Mouse (Mus musculus) embryonic facial prominence, embryonic 13.5 days (tissue): ENCODE data around the gene Kank2. TPM values are rescaled to one million over a fixed set of nuclear protein-coding genes. Genes with fewer than 3 reads are reported as not detected.

Experiments
- ATAC-seq: fragments of 200-750 bp; cut with Nextera tagmentation; 2 replicates; pipeline ENCODE4 v1.8.0; 2017; ENCODE audit warnings: low read depth; ENCODE audit not compliant: insufficient number of reproducible peaks, insufficient read depth, low FRiP score, low TSS enrichment
- H3K27ac ChIP-seq: fragments of 300-500 bp; sonication (generic); 2 replicates; pipeline ENCODE4 v1.5.1; 2015; ENCODE audit warnings: moderate library complexity, mild to moderate bottlenecking, inconsistent platforms
- H3K27me3 ChIP-seq: fragments of 300-500 bp; sonication (generic); 2 replicates; pipeline ENCODE4 v1.6.1; 2015; ENCODE audit warnings: mild to moderate bottlenecking, inconsistent platforms
- H3K36me3 ChIP-seq: fragments of 300-500 bp; sonication (generic); 2 replicates; pipeline ENCODE4 v1.6.1; 2015; ENCODE audit warnings: mild to moderate bottlenecking, inconsistent platforms
- H3K4me1 ChIP-seq: fragments of 300-500 bp; sonication (generic); 2 replicates; pipeline ENCODE4 v1.6.1; 2015; ENCODE audit warnings: inconsistent platforms
- H3K4me2 ChIP-seq: fragments of 300-500 bp; sonication (generic); 2 replicates; pipeline ENCODE4 v1.6.1; 2015; ENCODE audit warnings: moderate library complexity, mild to moderate bottlenecking, inconsistent platforms
- H3K4me3 ChIP-seq: fragments of 300-500 bp; sonication (generic); 2 replicates; pipeline ENCODE4 v1.5.1; 2015; ENCODE audit warnings: mild to moderate bottlenecking, inconsistent platforms
- H3K9ac ChIP-seq: fragments of 300-500 bp; sonication (generic); 2 replicates; pipeline ENCODE4 v1.6.1; 2015; ENCODE audit warnings: mild to moderate bottlenecking, inconsistent platforms
- H3K9me3 ChIP-seq: fragments of 300-500 bp; sonication (generic); 2 replicates; pipeline ENCODE4 v1.6.1; 2016; ENCODE audit warnings: inconsistent platforms
- WGBS: fragments of 180-500 bp; shearing (Covaris S2); methylation state at CpG from one replicate; pipeline ENCODE4 v1.1.7; 2015; ENCODE audit warnings: mixed read lengths; 5-methylcytosine and 5-hydroxymethylcytosine counted together
- polyA plus RNA-seq: library from polyadenylated mRNA; unstranded; fragments of >200 nt; fragmentation: Nextera tagmentation; extraction: Ambion mirVana; gene quantifications from 2 replicates; pipeline ENCODE4 v1.2.1, GENCODE M21; 2015

Kank2 gene
- polyA plus RNA-seq, 1 experiment from 2014 or later: 22.6 TPM

- 94% methylated on average over 20 of the region's 20 CpGs for WGBS
- ATAC-seq: no peak
- no peak overlapping the region for H3K9ac ChIP-seq
- no peak overlapping the region for H3K4me3 ChIP-seq
- H3K4me1 ChIP-seq: no peaks in the 10 kb centered on the region
- no peak overlapping the region for H3K4me2 ChIP-seq
- no peaks in the 10 kb centered on the region for H3K9me3 ChIP-seq
- H3K36me3 ChIP-seq: peaks cover 67% of the 10 kb centered on the region
- H3K27ac ChIP-seq: no peak overlapping the region
- no peaks in the 10 kb centered on the region for H3K27me3 ChIP-seq
Observed at GRCm38 (mm10) chr9:21831558-21832240, 33.2 kb upstream of the Kank2 start.

- WGBS: 87% methylated on average over 11 of the region's 11 CpGs
- Histone ChIP-seq H3K9me3 (no peaks in the 10 kb centered on the region), H3K9ac (no peak overlapping the region), H3K36me3 (peaks cover 67% of the 10 kb centered on the region), H3K4me1 (no peaks in the 10 kb centered on the region), H3K27me3 (no peaks in the 10 kb centered on the region), H3K4me2 (no peak overlapping the region), H3K4me3 (no peak overlapping the region), H3K27ac (no peak overlapping the region)
- ATAC-seq: no peak
Observed at GRCm38 (mm10) chr9:21830936-21831335, 32.4 kb upstream of the Kank2 start.

GRCm38 (mm10) chr9:21830461-21830850 is 31.9 kb upstream of the Kank2 start:
- Histone ChIP-seq H3K4me3 (no peak overlapping the region), H3K9me3 (no peaks in the 10 kb centered on the region), H3K4me2 (no peak overlapping the region), H3K27ac (no peak overlapping the region), H3K27me3 (no peaks in the 10 kb centered on the region), H3K9ac (no peak overlapping the region), H3K4me1 (no peaks in the 10 kb centered on the region), H3K36me3 (peaks cover 65% of the 10 kb centered on the region)
- 73% methylated on average over 5 of the region's 5 CpGs for WGBS
- no peak for ATAC-seq

GRCm38 (mm10) chr9:21829834-21830460 is 31.4 kb upstream of the Kank2 start:
- Histone ChIP-seq H3K27ac (no peak overlapping the region), H3K4me3 (no peak overlapping the region), H3K4me1 (no peaks in the 10 kb centered on the region), H3K36me3 (peaks cover 63% of the 10 kb centered on the region), H3K9me3 (no peaks in the 10 kb centered on the region), H3K27me3 (no peaks in the 10 kb centered on the region), H3K9ac (no peak overlapping the region), H3K4me2 (no peak overlapping the region)
- ATAC-seq: no peak
- 87% methylated on average over 14 of the region's 14 CpGs for WGBS

GRCm38 (mm10) chr9:21824366-21824765 is 25.8 kb upstream of the Kank2 start:
- peaks cover 48% of the 10 kb centered on the region for H3K36me3 ChIP-seq
- H3K27ac ChIP-seq: no peak overlapping the region
- H3K9ac ChIP-seq: no peak overlapping the region
- ATAC-seq: no peak; the same call in 1 of the 2 replicates
- H3K9me3 ChIP-seq: no peaks in the 10 kb centered on the region
- no peak overlapping the region for H3K4me3 ChIP-seq
- no peaks in the 10 kb centered on the region for H3K4me1 ChIP-seq
- 62% methylated on average over 10 of the region's 10 CpGs for WGBS
- no peak overlapping the region for H3K4me2 ChIP-seq
- H3K27me3 ChIP-seq: no peaks in the 10 kb centered on the region

GRCm38 (mm10) chr9:21823957-21824356 is 25.4 kb upstream of the Kank2 start:
- no peaks in the 10 kb centered on the region for H3K27me3 ChIP-seq
- no peak overlapping the region for H3K4me2 ChIP-seq
- peaks cover 48% of the 10 kb centered on the region for H3K36me3 ChIP-seq
- no peaks in the 10 kb centered on the region for H3K9me3 ChIP-seq
- H3K27ac ChIP-seq: no peak overlapping the region
- 66% methylated on average over 4 of the region's 4 CpGs for WGBS
- no peaks in the 10 kb centered on the region for H3K4me1 ChIP-seq
- ATAC-seq: no peak
- no peak overlapping the region for H3K4me3 ChIP-seq
- no peak overlapping the region for H3K9ac ChIP-seq

GRCm38 (mm10) chr9:21822686-21823085 is 24.1 kb upstream of the Kank2 start:
- Histone ChIP-seq H3K4me2 (no peak overlapping the region), H3K9me3 (no peaks in the 10 kb centered on the region), H3K27ac (no peak overlapping the region), H3K4me1 (no peaks in the 10 kb centered on the region), H3K36me3 (peaks cover 48% of the 10 kb centered on the region), H3K9ac (no peak overlapping the region), H3K27me3 (no peaks in the 10 kb centered on the region), H3K4me3 (no peak overlapping the region)
- 75% methylated on average over 6 of the region's 6 CpGs for WGBS
- no peak for ATAC-seq

GRCm38 (mm10) chr9:21820183-21820582 is 21.6 kb upstream of the Kank2 start:
- Histone ChIP-seq H3K27me3 (no peaks in the 10 kb centered on the region), H3K4me2 (no peak overlapping the region), H3K27ac (no peak overlapping the region), H3K4me1 (no peaks in the 10 kb centered on the region), H3K9ac (no peak overlapping the region), H3K36me3 (peaks cover 61% of the 10 kb centered on the region), H3K4me3 (no peak overlapping the region), H3K9me3 (no peaks in the 10 kb centered on the region)
- no peak for ATAC-seq
- WGBS: 82% methylated on average over 12 of the region's 12 CpGs

- Histone ChIP-seq H3K4me3 (no peak overlapping the region), H3K9me3 (no peaks in the 10 kb centered on the region), H3K36me3 (peaks cover 61% of the 10 kb centered on the region), H3K4me1 (no peaks in the 10 kb centered on the region), H3K4me2 (no peak overlapping the region), H3K27me3 (no peaks in the 10 kb centered on the region), H3K27ac (no peak overlapping the region), H3K9ac (no peak overlapping the region)
- WGBS: 95% methylated on average over 2 of the region's 2 CpGs
- ATAC-seq: no peak
Observed at GRCm38 (mm10) chr9:21819181-21819729, 20.7 kb upstream of the Kank2 start.

- Histone ChIP-seq H3K9me3 (no peaks in the 10 kb centered on the region), H3K36me3 (peaks cover 61% of the 10 kb centered on the region), H3K9ac (no peak overlapping the region), H3K4me2 (no peak overlapping the region), H3K4me1 (no peaks in the 10 kb centered on the region), H3K27ac (no peak overlapping the region), H3K4me3 (no peak overlapping the region), H3K27me3 (no peaks in the 10 kb centered on the region)
- no peak for ATAC-seq
- 86% methylated on average over 6 of the region's 6 CpGs for WGBS
Observed at GRCm38 (mm10) chr9:21818561-21818960, 20.0 kb upstream of the Kank2 start.

- H3K9me3 ChIP-seq: no peaks in the 10 kb centered on the region
- H3K27me3 ChIP-seq: no peaks in the 10 kb centered on the region
- H3K4me1 ChIP-seq: no peaks in the 10 kb centered on the region
- WGBS: 77% methylated on average over 4 of the region's 4 CpGs
- H3K36me3 ChIP-seq: peaks cover 64% of the 10 kb centered on the region
- no peak overlapping the region for H3K9ac ChIP-seq
- no peak overlapping the region for H3K4me3 ChIP-seq
- ATAC-seq: no peak
- no peak overlapping the region for H3K27ac ChIP-seq
- no peak overlapping the region for H3K4me2 ChIP-seq
Observed at GRCm38 (mm10) chr9:21818125-21818524, 19.6 kb upstream of the Kank2 start.

- Histone ChIP-seq H3K4me3 (no peak overlapping the region), H3K27me3 (no peaks in the 10 kb centered on the region), H3K9ac (no peak overlapping the region), H3K36me3 (peaks cover 72% of the 10 kb centered on the region), H3K4me1 (no peaks in the 10 kb centered on the region), H3K27ac (no peak overlapping the region), H3K9me3 (no peaks in the 10 kb centered on the region), H3K4me2 (no peak overlapping the region)
- 74% methylated on average over 9 of the region's 9 CpGs for WGBS
- ATAC-seq: no peak
Observed at GRCm38 (mm10) chr9:21816716-21817305, 18.3 kb upstream of the Kank2 start.
